Mouse (Mus musculus): ENCODE data around the gene Gm49321.

Gm49321 gene

DNA sequence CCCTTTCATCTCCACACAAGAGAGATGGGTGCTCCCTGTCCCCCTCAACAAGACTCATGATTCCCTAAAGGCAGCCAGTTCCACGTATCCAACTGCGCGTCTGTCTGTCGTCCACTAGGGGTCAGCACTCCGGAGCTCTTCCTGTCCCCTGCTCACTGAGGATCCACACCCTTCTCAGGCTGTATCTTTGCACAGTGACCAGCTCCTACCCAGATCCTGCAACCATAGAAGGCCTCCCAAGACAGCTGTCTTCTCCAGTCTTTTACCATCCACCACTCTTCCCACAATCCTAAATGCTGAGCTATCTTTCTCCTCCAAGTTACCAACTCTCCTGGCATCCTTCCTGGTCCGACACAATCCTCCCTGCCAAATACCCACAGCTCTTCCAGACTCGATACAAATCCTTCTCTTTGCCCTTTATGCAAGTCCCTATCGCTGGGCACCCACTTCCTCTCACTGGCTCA lies 72.0 kb downstream of the Gm49321 start:
- DNase-seq (ENCODE audit: low spot score in 2 of 2), result peak in 1 of 2 experiments; percentile 38

GRCm38 (mm10) chr12:74013739-74014138 lies 76.3 kb downstream of the Gm49321 start:
- DNase-seq (ENCODE audit: low spot score in 2 of 2), result peak; percentile 71 to 90

DNA sequence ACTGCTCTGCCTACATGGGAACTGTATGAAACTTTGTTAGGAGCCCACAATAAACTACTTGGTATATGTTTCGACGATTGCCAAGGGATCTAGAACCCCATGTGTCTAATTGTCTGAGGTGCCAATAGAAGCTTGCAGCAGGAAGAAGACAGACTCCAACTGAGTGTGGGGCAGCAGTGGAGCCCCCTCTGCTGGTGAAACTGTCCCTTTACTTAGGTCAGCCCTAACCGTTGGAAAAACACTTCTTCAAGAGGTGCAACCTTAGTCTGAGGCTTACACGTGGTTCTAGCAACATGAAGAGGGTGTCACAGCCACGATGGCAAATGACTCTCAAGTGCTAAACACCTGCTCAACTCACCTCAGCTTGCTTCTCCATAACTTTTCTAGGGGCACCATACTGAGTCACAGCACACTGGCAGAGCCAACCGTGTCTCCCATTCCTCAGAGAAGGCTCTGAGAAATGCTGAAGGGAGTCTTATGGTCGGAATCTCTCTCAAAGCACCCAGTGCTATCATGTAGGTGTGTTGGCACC lies 77.4 kb downstream of the Gm49321 start:
- no peak for DNase-seq (ENCODE audit: low spot score in 2 of 2)

- no peak for DNase-seq (ENCODE audit: low spot score in 2 of 2)
These were observed 78.0 kb downstream of the Gm49321 start for GRCm38 (mm10) chr12:74015491-74015890.

Data from cerebellum, postnatal 4 days (tissue).